Mouse (Mus musculus) limb, embryonic 10.5 days (tissue): ENCODE results near the gene Cntnap5b. TPM values are rescaled to one million over a fixed set of nuclear protein-coding genes. Genes with fewer than 3 reads are reported as not detected.

Experiments
- DNase-seq: peaks from one replicate; pipeline ENCODE4 v3.0.0-alpha.2; 2017; ENCODE audit warnings: low spot score
- H3K27ac ChIP-seq: fragments of 300-500 bp; sonication (generic); 2 replicates; pipeline ENCODE4 v1.5.1; 2016; ENCODE audit warnings: mild to moderate bottlenecking
- H3K27me3 ChIP-seq: fragments of 300-500 bp; sonication (generic); 2 replicates; pipeline ENCODE4 v1.6.1; 2016; ENCODE audit warnings: low read depth, mild to moderate bottlenecking; ENCODE audit not compliant: poor library complexity, severe bottlenecking
- H3K36me3 ChIP-seq: fragments of 300-500 bp; sonication (generic); 2 replicates; pipeline ENCODE4 v1.6.1; 2016; ENCODE audit warnings: mild to moderate bottlenecking, moderate library complexity
- H3K4me1 ChIP-seq: fragments of 300-500 bp; sonication (generic); 2 replicates; pipeline ENCODE4 v1.6.1; 2016
- H3K4me3 ChIP-seq: fragments of 300-500 bp; sonication (generic); 2 replicates; pipeline ENCODE4 v1.5.1; 2016; ENCODE audit warnings: mild to moderate bottlenecking, moderate library complexity
- H3K9me3 ChIP-seq: fragments of 300-500 bp; sonication (generic); replicated peaks from 2 replicates; pipeline ENCODE4 v1.6.1; 2016; ENCODE audit warnings: mild to moderate bottlenecking
- WGBS: fragments of 180-500 bp; shearing (Covaris S2); methylation state at CpG from one replicate; pipeline ENCODE4 v1.1.7; 2016; 5-methylcytosine and 5-hydroxymethylcytosine counted together
- polyA plus RNA-seq: library from polyadenylated mRNA; unstranded; fragments of >200 nt; fragmentation: Nextera tagmentation; extraction: Ambion mirVana; gene quantifications from 2 replicates; pipeline ENCODE4 v1.2.1, GENCODE M21; 2016

Gene Cntnap5b
- polyA plus RNA-seq, 1 experiment from 2014 or later = not detected

GRCm38 (mm10) chr1:100006021-100006745, 233.6 kb downstream of the Cntnap5b start:
- no peaks in the 10 kb centered on the region for H3K4me1 ChIP-seq
- WGBS = 92% methylated on average over 5 of the region's 5 CpGs
- H3K27ac ChIP-seq = no peak overlapping the region
- no peaks in the 10 kb centered on the region for H3K36me3 ChIP-seq
- H3K4me3 ChIP-seq = no peak overlapping the region
- no peak for DNase-seq
- H3K27me3 ChIP-seq = no peaks in the 10 kb centered on the region
- no peaks in the 10 kb centered on the region for H3K9me3 ChIP-seq

GRCm38 (mm10) chr1:100041808-100042207, 269.2 kb downstream of the Cntnap5b start:
- Histone ChIP-seq H3K27ac (no peak overlapping the region), H3K4me1 (no peaks in the 10 kb centered on the region), H3K9me3 (no peaks in the 10 kb centered on the region), H3K4me3 (no peak overlapping the region), H3K27me3 (no peaks in the 10 kb centered on the region), H3K36me3 (no peaks in the 10 kb centered on the region)
- WGBS = 87% methylated on average over 2 of the region's 2 CpGs
- DNase-seq = no peak

DNA sequence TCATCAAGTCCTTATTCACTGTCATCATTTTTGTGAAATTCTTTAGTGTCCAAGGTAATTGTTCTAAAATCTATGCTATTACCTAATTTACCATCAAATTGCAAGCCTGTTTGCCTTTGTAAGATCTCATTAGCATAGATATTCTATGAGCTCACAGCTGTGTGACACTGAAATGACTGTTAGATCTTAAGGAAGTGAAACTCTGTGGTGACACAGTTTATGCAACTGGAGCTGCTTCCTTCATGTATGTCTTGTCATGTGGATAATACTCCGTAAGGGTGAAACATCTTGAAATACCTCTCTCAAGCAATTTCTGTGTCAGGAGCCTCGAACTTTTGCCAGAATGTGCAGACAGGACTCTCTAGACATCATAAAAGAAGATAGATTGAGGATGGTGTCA, 307.2 kb downstream of the Cntnap5b start:
- Histone ChIP-seq H3K4me1 (no peaks in the 10 kb centered on the region), H3K4me3 (no peak overlapping the region), H3K9me3 (no peaks in the 10 kb centered on the region), H3K36me3 (no peaks in the 10 kb centered on the region), H3K27ac (no peak overlapping the region), H3K27me3 (no peaks in the 10 kb centered on the region)
- WGBS = 81% methylated on average over 2 of the region's 2 CpGs
- DNase-seq = no peak

- Histone ChIP-seq H3K4me3 (no peak overlapping the region), H3K27ac (no peak overlapping the region), H3K9me3 (no peaks in the 10 kb centered on the region), H3K27me3 (no peaks in the 10 kb centered on the region), H3K4me1 (no peaks in the 10 kb centered on the region), H3K36me3 (no peaks in the 10 kb centered on the region)
- DNase-seq = no peak
These were observed 328.0 kb downstream of the Cntnap5b start for GRCm38 (mm10) chr1:100100516-100100915.

GRCm38 (mm10) chr1:100101017-100101416, 328.5 kb downstream of the Cntnap5b start:
- DNase-seq = no peak
- Histone ChIP-seq H3K36me3 (no peaks in the 10 kb centered on the region), H3K27ac (no peak overlapping the region), H3K27me3 (no peaks in the 10 kb centered on the region), H3K9me3 (no peaks in the 10 kb centered on the region), H3K4me1 (no peaks in the 10 kb centered on the region), H3K4me3 (no peak overlapping the region)
- 86% methylated on average over 1 of the region's 1 CpGs for WGBS

DNA sequence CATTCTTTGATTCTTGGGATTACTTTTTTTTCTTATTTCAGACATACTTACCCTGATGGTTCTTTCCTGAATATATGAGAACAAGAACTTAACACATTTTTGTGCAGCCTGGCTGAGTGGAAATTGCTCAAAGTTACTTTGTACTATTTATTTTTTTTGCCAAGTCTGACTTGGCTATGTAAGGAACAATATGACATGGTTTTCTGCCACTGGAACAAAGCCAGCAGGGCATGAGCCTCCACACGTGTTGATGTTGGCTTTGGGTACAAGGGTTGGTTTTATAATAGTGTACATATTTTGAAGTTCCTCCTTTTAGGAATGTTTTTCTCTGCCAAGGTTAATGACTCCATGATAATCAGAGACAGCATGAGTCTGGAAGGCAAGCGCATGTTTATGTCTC, 331.8 kb downstream of the Cntnap5b start:
- 95% methylated on average over 2 of the region's 2 CpGs for WGBS
- no peak overlapping the region for H3K27ac ChIP-seq
- H3K4me1 ChIP-seq = no peaks in the 10 kb centered on the region
- no peak for DNase-seq
- H3K9me3 ChIP-seq = no peaks in the 10 kb centered on the region
- no peaks in the 10 kb centered on the region for H3K36me3 ChIP-seq
- no peak overlapping the region for H3K4me3 ChIP-seq
- H3K27me3 ChIP-seq = no peaks in the 10 kb centered on the region

GRCm38 (mm10) chr1:100122410-100122935, 349.9 kb downstream of the Cntnap5b start:
- Histone ChIP-seq H3K9me3 (no peaks in the 10 kb centered on the region), H3K27me3 (no peaks in the 10 kb centered on the region), H3K27ac (no peak overlapping the region), H3K4me1 (no peaks in the 10 kb centered on the region), H3K36me3 (no peaks in the 10 kb centered on the region), H3K4me3 (no peak overlapping the region)
- DNase-seq = no peak

GRCm38 (mm10) chr1:100163588-100164357, 391.2 kb downstream of the Cntnap5b start:
- Histone ChIP-seq H3K27ac (no peak overlapping the region), H3K9me3 (no peaks in the 10 kb centered on the region), H3K36me3 (no peaks in the 10 kb centered on the region), H3K27me3 (no peaks in the 10 kb centered on the region), H3K4me1 (no peaks in the 10 kb centered on the region), H3K4me3 (no peak overlapping the region)
- DNase-seq = no peak
- WGBS = 75% methylated on average over 2 of the region's 2 CpGs

DNA sequence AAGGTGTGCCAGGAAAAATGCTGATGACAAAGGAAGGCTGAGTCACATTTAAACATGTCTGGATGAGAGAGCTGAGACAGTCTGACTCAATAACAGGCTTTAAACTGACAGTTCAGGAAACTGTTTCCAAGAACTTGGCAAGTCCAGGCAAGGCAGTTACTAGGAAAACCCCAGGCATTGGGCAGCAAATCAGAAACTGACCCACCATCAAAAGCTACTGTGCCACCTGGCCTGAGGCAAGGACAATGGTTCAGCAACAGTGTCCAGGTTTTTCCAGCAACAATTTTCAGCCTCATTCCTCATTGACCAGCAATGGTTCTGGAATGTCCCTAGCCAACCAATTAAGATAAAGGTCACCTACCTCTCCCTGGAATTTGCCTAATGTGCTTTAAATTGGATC, 399.0 kb downstream of the Cntnap5b start:
- no peak overlapping the region for H3K4me3 ChIP-seq
- H3K9me3 ChIP-seq = no peaks in the 10 kb centered on the region
- no peaks in the 10 kb centered on the region for H3K27me3 ChIP-seq
- no peak for DNase-seq
- no peaks in the 10 kb centered on the region for H3K36me3 ChIP-seq
- H3K27ac ChIP-seq = no peak overlapping the region
- no peaks in the 10 kb centered on the region for H3K4me1 ChIP-seq

- no peak overlapping the region for H3K27ac ChIP-seq
- H3K4me1 ChIP-seq = no peaks in the 10 kb centered on the region
- no peaks in the 10 kb centered on the region for H3K27me3 ChIP-seq
- no peak overlapping the region for H3K4me3 ChIP-seq
- no peaks in the 10 kb centered on the region for H3K9me3 ChIP-seq
- 85% methylated on average over 5 of the region's 5 CpGs for WGBS
- peak; percentile 80 for DNase-seq
- no peaks in the 10 kb centered on the region for H3K36me3 ChIP-seq
These were observed 407.5 kb downstream of the Cntnap5b start for GRCm38 (mm10) chr1:100180050-100180449.

- Histone ChIP-seq H3K27me3 (no peaks in the 10 kb centered on the region), H3K36me3 (no peaks in the 10 kb centered on the region), H3K27ac (no peak overlapping the region), H3K9me3 (no peaks in the 10 kb centered on the region), H3K4me1 (no peaks in the 10 kb centered on the region), H3K4me3 (no peak overlapping the region)
- no peak for DNase-seq
- WGBS = 11% methylated on average over 6 of the region's 6 CpGs
These were observed 459.5 kb downstream of the Cntnap5b start for GRCm38 (mm10) chr1:100231980-100232608.

DNA sequence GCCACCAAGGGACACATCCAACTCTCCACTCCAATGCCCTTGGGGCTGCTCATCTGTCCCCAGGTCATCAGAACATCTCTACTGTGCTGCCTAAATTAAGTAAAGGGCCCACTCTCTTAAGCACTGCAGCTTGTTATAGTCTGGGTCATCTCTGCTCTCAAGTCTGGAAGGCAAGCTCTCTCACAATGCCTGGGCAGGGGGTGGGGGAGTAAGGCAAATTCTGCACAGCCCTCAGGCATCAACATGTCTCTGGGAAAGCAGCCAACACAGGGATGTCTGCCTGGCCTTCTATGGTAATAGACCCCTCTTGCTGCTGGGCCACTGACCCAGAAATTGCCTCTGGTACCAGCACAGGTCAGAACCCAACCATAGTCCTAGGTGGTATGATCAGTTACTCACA, 479.4 kb downstream of the Cntnap5b start:
- no peaks in the 10 kb centered on the region for H3K9me3 ChIP-seq
- H3K27me3 ChIP-seq = no peaks in the 10 kb centered on the region
- H3K4me1 ChIP-seq = no peaks in the 10 kb centered on the region
- DNase-seq = no peak
- H3K36me3 ChIP-seq = no peaks in the 10 kb centered on the region
- no peak overlapping the region for H3K27ac ChIP-seq
- H3K4me3 ChIP-seq = no peak overlapping the region

DNA sequence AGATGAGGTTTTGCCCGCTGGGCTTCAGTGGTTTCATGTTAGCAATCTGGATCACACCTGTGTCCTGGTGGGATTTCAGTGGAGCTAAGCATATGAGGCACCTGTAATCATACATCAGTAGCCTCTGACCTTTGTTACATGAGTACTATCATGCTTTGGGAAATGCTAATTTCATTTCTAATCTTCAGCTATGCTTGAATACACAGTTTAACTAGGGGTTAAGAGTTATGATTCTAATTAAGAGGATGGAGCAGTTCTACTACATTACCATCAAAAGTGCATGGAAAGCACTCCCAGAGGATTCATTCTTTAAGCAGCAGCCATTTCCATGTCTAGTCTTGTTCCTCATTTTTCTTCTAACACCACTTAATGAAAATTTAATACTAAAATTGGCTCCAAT, 538.1 kb downstream of the Cntnap5b start:
- 84% methylated on average over 1 of the region's 1 CpGs for WGBS
- no peaks in the 10 kb centered on the region for H3K27me3 ChIP-seq

More for the DNA sequence above, 538.1 kb downstream of the Cntnap5b start:
- Histone ChIP-seq H3K4me3 (no peak overlapping the region), H3K9me3 (no peaks in the 10 kb centered on the region), H3K4me1 (no peaks in the 10 kb centered on the region), H3K27ac (no peak overlapping the region), H3K36me3 (no peaks in the 10 kb centered on the region)
- DNase-seq = no peak
